Mouse (Mus musculus): ENCODE data around the gene Fam107b. TPM values are rescaled to one million over a fixed set of nuclear protein-coding genes. Genes with fewer than 3 reads are reported as not detected.

Fam107b gene
- polyA plus RNA-seq, 1 experiment from 2014 or later = 42.6 TPM

GRCm38 (mm10) chr2:3582830-3583229 is 12.5 kb downstream of the Fam107b start:
- Histone ChIP-seq H3K27me3 (ENCODE audit: poor library complexity, severe bottlenecking) (no peaks in the 10 kb centered on the region), H3K4me1 (no peaks in the 10 kb centered on the region), H3K27ac (no peak overlapping the region), H3K4me3 (no peak overlapping the region), H3K9me3 (no peaks in the 10 kb centered on the region), H3K36me3 (replicated peaks) (no peaks in the 10 kb centered on the region)
- no peak for DNase-seq (ENCODE audit: extremely low spot score, low spot score)
- 81% methylated on average over 2 of the region's 2 CpGs for WGBS

- Histone ChIP-seq H3K9me3 (no peaks in the 10 kb centered on the region), H3K4me3 (no peak overlapping the region), H3K27ac (no peak overlapping the region), H3K27me3 (ENCODE audit: poor library complexity, severe bottlenecking) (no peaks in the 10 kb centered on the region), H3K4me1 (no peaks in the 10 kb centered on the region), H3K36me3 (replicated peaks) (no peaks in the 10 kb centered on the region)
- DNase-seq (ENCODE audit: extremely low spot score, low spot score) = no peak
- WGBS = 86% methylated on average over 3 of the region's 3 CpGs
Measured at GRCm38 (mm10) chr2:3585231-3585783, 15.0 kb downstream of the Fam107b start.

GRCm38 (mm10) chr2:3590086-3590915 is 20.0 kb downstream of the Fam107b start:
- Histone ChIP-seq H3K4me1 (no peaks in the 10 kb centered on the region), H3K27me3 (ENCODE audit: poor library complexity, severe bottlenecking) (no peaks in the 10 kb centered on the region), H3K36me3 (replicated peaks) (no peaks in the 10 kb centered on the region), H3K4me3 (no peak overlapping the region), H3K27ac (no peak overlapping the region), H3K9me3 (peaks cover under 1% of the 10 kb centered on the region; the same call in 1 of the 2 replicates)
- WGBS = 89% methylated on average over 6 of the region's 6 CpGs
- no peak for DNase-seq (ENCODE audit: extremely low spot score, low spot score)

- no peak overlapping the region for H3K27ac ChIP-seq
- peaks cover 6% of the 10 kb centered on the region; the same call in 1 of the 2 replicates for H3K9me3 ChIP-seq
- H3K4me3 ChIP-seq = no peak overlapping the region
- no peaks in the 10 kb centered on the region for H3K27me3 ChIP-seq (ENCODE audit: poor library complexity, severe bottlenecking)
- 81% methylated on average over 1 of the region's 1 CpGs for WGBS
- H3K36me3 ChIP-seq (replicated peaks) = no peaks in the 10 kb centered on the region
- H3K4me1 ChIP-seq = no peaks in the 10 kb centered on the region
- DNase-seq (ENCODE audit: extremely low spot score, low spot score) = no peak
Measured at GRCm38 (mm10) chr2:3590916-3591197, 20.6 kb downstream of the Fam107b start.

GRCm38 (mm10) chr2:3594663-3595318 is 24.5 kb downstream of the Fam107b start:
- 68% methylated on average over 2 of the region's 2 CpGs for WGBS
- no peak overlapping the region for H3K27ac ChIP-seq
- no peak overlapping the region for H3K4me3 ChIP-seq
- no peaks in the 10 kb centered on the region for H3K4me1 ChIP-seq
- DNase-seq (ENCODE audit: extremely low spot score, low spot score) = no peak
- H3K27me3 ChIP-seq (ENCODE audit: poor library complexity, severe bottlenecking) = no peaks in the 10 kb centered on the region
- H3K9me3 ChIP-seq = peaks cover 11% of the 10 kb centered on the region; the same call in 1 of the 2 replicates
- no peaks in the 10 kb centered on the region for H3K36me3 ChIP-seq (replicated peaks)

- Histone ChIP-seq H3K4me3 (no peak overlapping the region), H3K4me1 (no peaks in the 10 kb centered on the region), H3K27me3 (ENCODE audit: poor library complexity, severe bottlenecking) (no peaks in the 10 kb centered on the region), H3K9me3 (peaks cover 9% of the 10 kb centered on the region; the same call in 1 of the 2 replicates), H3K27ac (no peak overlapping the region), H3K36me3 (replicated peaks) (no peaks in the 10 kb centered on the region)
- WGBS = 83% methylated on average over 3 of the region's 3 CpGs
- DNase-seq (ENCODE audit: extremely low spot score, low spot score) = no peak
Measured at GRCm38 (mm10) chr2:3600421-3600820, 30.1 kb downstream of the Fam107b start.

- H3K27me3 ChIP-seq (ENCODE audit: poor library complexity, severe bottlenecking) = no peaks in the 10 kb centered on the region
- DNase-seq (ENCODE audit: extremely low spot score, low spot score) = no peak
- 94% methylated on average over 3 of the region's 3 CpGs for WGBS
- H3K4me1 ChIP-seq = no peaks in the 10 kb centered on the region
- no peak overlapping the region for H3K27ac ChIP-seq
- H3K36me3 ChIP-seq (replicated peaks) = no peaks in the 10 kb centered on the region
- H3K4me3 ChIP-seq = no peak overlapping the region
- no peaks in the 10 kb centered on the region for H3K9me3 ChIP-seq
Measured at GRCm38 (mm10) chr2:3602599-3602998, 32.3 kb downstream of the Fam107b start.

- H3K27me3 ChIP-seq (ENCODE audit: poor library complexity, severe bottlenecking) = no peaks in the 10 kb centered on the region
- H3K27ac ChIP-seq = no peak overlapping the region
- H3K4me1 ChIP-seq = no peaks in the 10 kb centered on the region
- DNase-seq (ENCODE audit: extremely low spot score, low spot score) = no peak
- no peaks in the 10 kb centered on the region for H3K9me3 ChIP-seq
- 89% methylated on average over 5 of the region's 5 CpGs for WGBS
- no peak overlapping the region for H3K4me3 ChIP-seq
- H3K36me3 ChIP-seq (replicated peaks) = no peaks in the 10 kb centered on the region
Measured at GRCm38 (mm10) chr2:3603181-3603580, 32.9 kb downstream of the Fam107b start.

- 61% methylated on average over 8 of the region's 8 CpGs for WGBS
- Histone ChIP-seq H3K4me1 (no peaks in the 10 kb centered on the region), H3K9me3 (no peaks in the 10 kb centered on the region), H3K4me3 (no peak overlapping the region), H3K27me3 (ENCODE audit: poor library complexity, severe bottlenecking) (no peaks in the 10 kb centered on the region), H3K27ac (no peak overlapping the region), H3K36me3 (replicated peaks) (no peaks in the 10 kb centered on the region)
- DNase-seq (ENCODE audit: extremely low spot score, low spot score) = no peak
Measured at GRCm38 (mm10) chr2:3608868-3609854, 38.9 kb downstream of the Fam107b start.

GRCm38 (mm10) chr2:3618446-3618845 is 48.2 kb downstream of the Fam107b start:
- Histone ChIP-seq H3K36me3 (replicated peaks) (no peaks in the 10 kb centered on the region), H3K9me3 (no peaks in the 10 kb centered on the region), H3K27ac (no peak overlapping the region), H3K4me1 (no peaks in the 10 kb centered on the region; the same call in 1 of the 2 replicates), H3K4me3 (no peak overlapping the region), H3K27me3 (ENCODE audit: poor library complexity, severe bottlenecking) (no peaks in the 10 kb centered on the region)
- DNase-seq (ENCODE audit: extremely low spot score, low spot score) = no peak
- WGBS = 93% methylated on average over 1 of the region's 1 CpGs

- no peak for DNase-seq (ENCODE audit: extremely low spot score, low spot score)
- Histone ChIP-seq H3K4me3 (no peak overlapping the region), H3K36me3 (replicated peaks) (no peaks in the 10 kb centered on the region), H3K27me3 (ENCODE audit: poor library complexity, severe bottlenecking) (no peaks in the 10 kb centered on the region), H3K9me3 (no peaks in the 10 kb centered on the region), H3K4me1 (no peaks in the 10 kb centered on the region; the same call in 1 of the 2 replicates), H3K27ac (no peak overlapping the region)
- WGBS = 82% methylated on average over 6 of the region's 6 CpGs
Measured at GRCm38 (mm10) chr2:3621568-3621967, 51.3 kb downstream of the Fam107b start.

- Histone ChIP-seq H3K27ac (no peak overlapping the region), H3K27me3 (ENCODE audit: poor library complexity, severe bottlenecking) (no peaks in the 10 kb centered on the region), H3K9me3 (no peaks in the 10 kb centered on the region), H3K36me3 (replicated peaks) (no peaks in the 10 kb centered on the region), H3K4me1 (no peaks in the 10 kb centered on the region; the same call in 1 of the 2 replicates), H3K4me3 (no peak overlapping the region)
- DNase-seq (ENCODE audit: extremely low spot score, low spot score) = no peak
- WGBS = 92% methylated on average over 2 of the region's 2 CpGs
Measured at GRCm38 (mm10) chr2:3622158-3622557, 51.9 kb downstream of the Fam107b start.
